Mouse (Mus musculus): ENCODE measurements around the gene Lrrn3. TPM values are rescaled to one million over a fixed set of nuclear protein-coding genes. Genes with fewer than 3 reads are reported as not detected.

The Lrrn3 gene
- 95.4 and 97.8 TPM in 2 replicates for polyA plus RNA-seq (2015; fragmentation: Nextera tagmentation; extraction: Ambion mirVana)

- Histone ChIP-seq H3K27ac (replicated peaks) (peak within 1 kb of the TSS; percentile 97), H3K36me3 (no peaks in the 10 kb centered on the region), H3K4me3 (peak within 1 kb of the TSS; percentile 62), H3K9ac (peak within 1 kb of the TSS; percentile 92), H3K4me1 (replicated peaks) (peaks cover 28% of the 10 kb centered on the region), H3K9me3 (no peaks in the 10 kb centered on the region), H3K27me3 (no peaks in the 10 kb centered on the region), H3K4me2 (peak within 1 kb of the TSS; percentile 70)
- 94% methylated on average over 1 of the region's 1 CpGs for WGBS
- peak; percentile 37; the same call in 1 of the 2 replicates for ATAC-seq (ENCODE audit: low read depth)
Measured at GRCm38 (mm10) chr12:41486331-41486730, at the start of gene Lrrn3. TSS of gene Lrrn3 (minus strand) at chr12:41486431.

DNA sequence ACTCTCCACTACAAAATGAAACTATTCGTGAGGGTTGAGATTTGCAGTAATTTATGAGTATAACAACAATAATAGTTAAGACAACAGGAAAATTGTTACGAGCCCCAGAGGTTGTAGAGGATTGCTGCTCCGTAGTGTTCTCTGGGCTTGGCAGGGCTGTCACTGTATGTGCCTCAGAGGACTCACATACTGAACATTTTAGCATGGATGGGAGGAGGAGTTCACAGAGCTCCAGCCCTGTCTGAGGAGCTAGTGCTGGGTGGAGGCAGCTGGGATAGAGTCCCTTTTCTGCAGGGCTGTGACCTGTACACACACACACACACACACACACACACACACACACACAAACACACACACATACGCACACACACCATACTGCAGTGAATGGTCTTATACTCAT lies 42.2 kb upstream of the Lrrn3 start:
- Histone ChIP-seq H3K4me1 (replicated peaks) (no peaks in the 10 kb centered on the region), H3K9ac (no peak overlapping the region), H3K36me3 (no peaks in the 10 kb centered on the region), H3K9me3 (no peaks in the 10 kb centered on the region), H3K27ac (replicated peaks) (no peak overlapping the region), H3K27me3 (no peaks in the 10 kb centered on the region), H3K4me2 (no peak overlapping the region), H3K4me3 (no peak overlapping the region)
- WGBS, result 63% methylated on average over 4 of the region's 4 CpGs
- ATAC-seq (ENCODE audit: low read depth), result 0 out of 2 replicates have a peak, but pooled peaks have one; percentile 50

- 47% methylated on average over 2 of the region's 2 CpGs for WGBS
- H3K27me3 ChIP-seq, result no peaks in the 10 kb centered on the region
- no peaks in the 10 kb centered on the region for H3K4me1 ChIP-seq (replicated peaks)
- no peak overlapping the region for H3K27ac ChIP-seq (replicated peaks)
- H3K36me3 ChIP-seq, result no peaks in the 10 kb centered on the region
- no peak for ATAC-seq (ENCODE audit: low read depth)
- H3K4me3 ChIP-seq, result no peak overlapping the region
- no peak overlapping the region for H3K9ac ChIP-seq
- no peak overlapping the region for H3K4me2 ChIP-seq
- H3K9me3 ChIP-seq, result no peaks in the 10 kb centered on the region
Measured at GRCm38 (mm10) chr12:41526688-41527087, 40.5 kb upstream of the Lrrn3 start.

DNA sequence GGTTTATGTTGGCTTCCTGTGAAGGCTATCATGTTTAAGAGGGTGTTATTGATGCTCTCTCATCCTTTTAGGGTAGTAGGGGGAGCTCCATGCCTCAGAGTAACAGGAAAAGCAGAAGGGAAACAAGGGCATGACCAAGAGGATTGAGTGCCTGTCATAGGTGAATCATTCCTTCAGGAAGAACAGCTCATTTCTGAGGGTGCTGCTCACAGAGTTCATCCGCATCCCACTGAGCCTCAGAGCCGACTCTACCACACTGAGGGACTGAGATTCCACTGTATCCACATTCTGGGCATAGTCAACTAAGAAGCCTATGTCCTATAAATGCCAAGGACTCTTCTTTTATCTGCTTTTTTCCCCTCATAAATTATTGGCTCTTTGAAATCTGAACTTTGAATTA lies 35.4 kb upstream of the Lrrn3 start:
- H3K27ac ChIP-seq (replicated peaks), result no peak overlapping the region
- no peak overlapping the region for H3K4me3 ChIP-seq
- H3K27me3 ChIP-seq, result no peaks in the 10 kb centered on the region
- no peak overlapping the region for H3K9ac ChIP-seq
- H3K4me2 ChIP-seq, result no peak overlapping the region
- H3K4me1 ChIP-seq (replicated peaks), result no peaks in the 10 kb centered on the region
- H3K36me3 ChIP-seq, result no peaks in the 10 kb centered on the region
- no peaks in the 10 kb centered on the region for H3K9me3 ChIP-seq
- WGBS, result 85% methylated on average over 2 of the region's 2 CpGs
- ATAC-seq (ENCODE audit: low read depth), result no peak

DNA sequence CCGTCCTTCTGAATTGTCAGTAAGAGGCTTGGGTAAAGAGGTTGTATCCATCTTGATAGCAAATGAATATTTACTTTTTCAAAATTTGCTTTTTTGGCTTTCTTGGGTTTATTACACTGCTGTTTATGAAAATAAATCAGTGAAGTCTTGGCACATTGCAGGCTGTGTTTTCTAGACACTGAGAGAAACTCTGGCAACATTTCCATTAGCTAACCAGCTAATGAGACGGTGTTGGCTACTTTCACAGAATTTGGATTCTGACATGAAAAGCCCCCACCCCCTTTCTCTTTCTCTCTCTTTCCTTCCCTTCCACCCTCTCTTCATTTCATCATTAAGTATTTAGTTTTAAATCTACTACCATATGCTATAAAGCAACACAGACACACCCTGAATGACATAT lies 34.1 kb upstream of the Lrrn3 start:
- no peak for ATAC-seq (ENCODE audit: low read depth)
- Histone ChIP-seq H3K4me1 (replicated peaks) (no peaks in the 10 kb centered on the region), H3K27me3 (no peaks in the 10 kb centered on the region), H3K9ac (no peak overlapping the region), H3K9me3 (no peaks in the 10 kb centered on the region), H3K27ac (replicated peaks) (no peak overlapping the region), H3K4me2 (no peak overlapping the region), H3K4me3 (no peak overlapping the region), H3K36me3 (no peaks in the 10 kb centered on the region)
- 88% methylated on average over 2 of the region's 2 CpGs for WGBS

DNA sequence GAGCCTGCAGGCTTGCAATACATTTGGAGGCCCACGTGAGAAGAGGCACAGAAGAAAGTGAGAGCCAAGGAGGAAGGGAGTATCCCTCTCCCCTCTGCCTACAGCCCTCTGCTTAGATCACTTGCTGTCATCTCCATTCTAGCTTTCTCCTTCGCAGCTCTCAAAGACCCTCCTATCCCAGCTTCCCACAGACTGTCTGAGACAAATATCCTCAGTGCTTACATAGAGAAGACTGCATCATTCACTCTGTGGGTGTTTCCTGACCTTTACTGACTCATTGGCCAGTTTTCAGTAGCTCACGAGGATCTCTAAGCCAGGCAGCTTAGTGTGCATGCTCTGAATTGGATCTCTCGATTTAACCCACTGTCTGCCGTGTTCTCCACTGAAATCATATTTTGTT lies 32.7 kb upstream of the Lrrn3 start:
- Histone ChIP-seq H3K4me2 (no peak overlapping the region), H3K9ac (no peak overlapping the region), H3K4me3 (no peak overlapping the region), H3K27ac (replicated peaks) (no peak overlapping the region), H3K9me3 (no peaks in the 10 kb centered on the region), H3K36me3 (no peaks in the 10 kb centered on the region), H3K27me3 (no peaks in the 10 kb centered on the region), H3K4me1 (replicated peaks) (no peaks in the 10 kb centered on the region)
- no peak for ATAC-seq (ENCODE audit: low read depth)
- 59% methylated on average over 5 of the region's 5 CpGs for WGBS

DNA sequence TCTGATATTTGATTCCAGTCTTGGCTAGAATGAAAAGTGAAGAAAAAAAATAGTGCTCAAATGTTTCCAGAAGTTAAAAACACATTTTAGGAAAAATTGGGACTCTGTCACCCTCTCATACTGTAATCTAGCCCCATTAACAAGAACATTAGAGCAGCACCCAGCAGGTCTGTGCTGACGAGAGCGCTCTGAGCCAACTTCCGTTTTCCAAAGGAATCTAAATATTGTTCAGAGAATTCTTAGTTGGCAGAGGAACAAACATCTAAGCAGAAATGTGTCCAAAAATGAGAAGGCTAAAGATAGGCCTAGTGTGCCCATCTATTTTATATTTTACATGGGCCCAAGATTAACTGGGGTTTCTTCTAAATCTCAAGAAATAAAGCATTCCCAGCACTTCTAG lies 24.4 kb upstream of the Lrrn3 start:
- no peak overlapping the region for H3K4me3 ChIP-seq

DNA sequence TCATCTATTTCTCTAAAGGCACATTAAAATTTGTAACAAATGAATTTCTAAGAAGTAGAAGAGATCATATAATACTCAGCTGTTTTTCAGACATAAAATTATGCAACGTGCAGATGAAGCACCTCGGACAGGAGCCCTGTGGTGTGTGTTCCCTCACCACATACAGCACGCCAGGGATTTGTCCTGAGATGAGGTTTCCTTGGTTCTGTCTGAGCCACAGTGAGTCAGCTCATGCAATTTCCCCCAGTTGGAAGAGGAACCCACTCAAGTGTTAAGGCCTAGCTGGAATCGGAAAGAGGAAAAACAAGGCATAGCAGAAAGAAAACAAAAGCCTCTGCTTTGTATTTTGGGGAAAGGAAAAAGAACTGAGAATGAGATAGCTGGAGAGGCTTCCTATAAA lies 22.4 kb upstream of the Lrrn3 start:
- Histone ChIP-seq H3K36me3 (no peaks in the 10 kb centered on the region), H3K27ac (replicated peaks) (no peak overlapping the region), H3K9me3 (no peaks in the 10 kb centered on the region), H3K4me2 (no peak overlapping the region), H3K27me3 (no peaks in the 10 kb centered on the region), H3K4me1 (replicated peaks) (no peaks in the 10 kb centered on the region), H3K4me3 (no peak overlapping the region), H3K9ac (no peak overlapping the region)
- no peak for ATAC-seq (ENCODE audit: low read depth)
- WGBS, result 83% methylated on average over 4 of the region's 4 CpGs

More for the DNA sequence above, 24.4 kb upstream of the Lrrn3 start:
- H3K9ac ChIP-seq, result no peak overlapping the region
- 82% methylated on average over 3 of the region's 3 CpGs for WGBS
- no peak for ATAC-seq (ENCODE audit: low read depth)
- H3K27ac ChIP-seq (replicated peaks), result no peak overlapping the region
- H3K9me3 ChIP-seq, result no peaks in the 10 kb centered on the region
- no peak overlapping the region for H3K4me2 ChIP-seq
- H3K4me1 ChIP-seq (replicated peaks), result no peaks in the 10 kb centered on the region
- H3K36me3 ChIP-seq, result no peaks in the 10 kb centered on the region
- no peaks in the 10 kb centered on the region for H3K27me3 ChIP-seq

GRCm38 (mm10) chr12:41500049-41500820 lies 14.0 kb upstream of the Lrrn3 start:
- 87% methylated on average over 9 of the region's 9 CpGs for WGBS
- ATAC-seq (ENCODE audit: low read depth), result no peak
- H3K9ac ChIP-seq, result no peak overlapping the region
- H3K36me3 ChIP-seq, result no peaks in the 10 kb centered on the region
- H3K27me3 ChIP-seq, result no peaks in the 10 kb centered on the region
- H3K4me1 ChIP-seq (replicated peaks), result no peaks in the 10 kb centered on the region
- no peak overlapping the region for H3K27ac ChIP-seq (replicated peaks)
- H3K4me2 ChIP-seq, result no peak overlapping the region
- H3K9me3 ChIP-seq, result no peaks in the 10 kb centered on the region
- no peak overlapping the region for H3K4me3 ChIP-seq

GRCm38 (mm10) chr12:41494620-41495019 lies 8.4 kb upstream of the Lrrn3 start:
- 44% methylated on average over 10 of the region's 10 CpGs for WGBS
- H3K36me3 ChIP-seq, result no peaks in the 10 kb centered on the region
- no peaks in the 10 kb centered on the region for H3K27me3 ChIP-seq
- no peak overlapping the region for H3K9ac ChIP-seq
- no peaks in the 10 kb centered on the region for H3K4me1 ChIP-seq (replicated peaks)
- ATAC-seq (ENCODE audit: low read depth), result no peak
- H3K27ac ChIP-seq (replicated peaks), result no peak overlapping the region
- no peak overlapping the region for H3K4me3 ChIP-seq
- no peak overlapping the region for H3K4me2 ChIP-seq
- H3K9me3 ChIP-seq, result no peaks in the 10 kb centered on the region

DNA sequence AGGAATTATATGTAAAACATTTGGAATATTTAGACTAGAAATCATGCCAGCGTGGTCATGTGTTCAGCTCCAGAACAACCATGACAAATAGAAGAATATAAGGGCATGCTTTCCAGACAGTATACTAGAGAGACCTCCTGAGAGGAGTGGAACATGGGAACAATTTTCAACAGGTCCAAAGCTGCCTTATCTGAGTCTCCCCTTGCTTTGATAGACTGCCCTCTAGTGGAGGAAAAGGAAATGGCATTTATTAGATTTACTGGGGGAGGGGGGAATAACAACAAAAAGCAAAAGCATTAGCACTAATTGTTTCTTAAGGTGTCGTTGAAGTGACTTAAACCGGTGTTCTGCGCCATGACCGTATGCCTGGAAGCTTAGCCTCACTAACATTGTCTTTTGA lies 774 bp upstream of the Lrrn3 start:
- Histone ChIP-seq H3K27me3 (no peaks in the 10 kb centered on the region), H3K4me3 (no peak overlapping the region), H3K36me3 (no peaks in the 10 kb centered on the region), H3K4me2 (no peak overlapping the region), H3K4me1 (replicated peaks) (peaks cover 23% of the 10 kb centered on the region), H3K27ac (replicated peaks) (no peak overlapping the region), H3K9me3 (no peaks in the 10 kb centered on the region), H3K9ac (no peak overlapping the region)
- ATAC-seq (ENCODE audit: low read depth), result no peak
- WGBS, result 22% methylated on average over 5 of the region's 5 CpGs

DNA sequence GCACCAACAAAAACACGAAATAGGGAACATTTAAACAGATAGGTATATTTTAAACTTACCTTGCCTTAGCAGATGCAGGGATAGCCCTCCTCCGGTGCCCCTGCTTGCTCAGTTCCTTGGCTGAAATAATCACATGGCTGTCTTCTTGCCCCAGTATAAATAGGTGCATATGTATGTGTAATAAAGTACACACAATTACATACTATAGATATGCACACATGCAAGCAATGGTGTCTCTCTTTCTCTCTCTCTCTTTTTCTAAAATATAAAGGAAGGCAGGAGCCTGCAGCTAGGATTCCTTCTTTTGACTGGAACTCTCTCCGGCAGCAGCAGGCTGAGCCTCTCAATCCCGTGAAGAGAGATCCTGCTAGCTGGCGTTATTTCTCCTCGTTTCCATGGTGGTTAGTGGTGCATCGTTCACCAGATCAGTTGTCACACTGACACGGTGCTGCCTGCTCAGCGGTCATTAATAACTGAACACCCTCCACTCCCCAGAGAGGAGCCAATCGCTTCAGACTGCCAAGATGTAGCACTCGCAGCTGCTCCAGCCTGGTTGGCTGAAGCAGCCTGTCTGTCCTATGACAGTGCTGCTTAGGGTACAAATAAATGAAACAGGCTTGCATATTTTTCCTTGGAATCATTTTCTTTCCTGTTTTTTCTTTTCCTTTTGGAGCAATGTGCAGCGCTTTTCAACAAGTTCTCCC lies 567 bp downstream of the Lrrn3 start:
- peak overlapping the region; percentile 97 for H3K27ac ChIP-seq (replicated peaks)
- 12% methylated on average over 12 of the region's 12 CpGs for WGBS
- ATAC-seq (ENCODE audit: low read depth), result peak; percentile 94

More for the DNA sequence above, 567 bp downstream of the Lrrn3 start:
- no peaks in the 10 kb centered on the region for H3K9me3 ChIP-seq
- H3K36me3 ChIP-seq, result no peaks in the 10 kb centered on the region
- peak overlapping the region; percentile 70 for H3K4me2 ChIP-seq
- H3K9ac ChIP-seq, result peak overlapping the region; percentile 92
- H3K27me3 ChIP-seq, result no peaks in the 10 kb centered on the region
- H3K4me1 ChIP-seq (replicated peaks), result peaks cover 34% of the 10 kb centered on the region
- peak overlapping the region; percentile 62 for H3K4me3 ChIP-seq

Data from neural tube, embryonic 13.5 days (tissue).